Mouse (Mus musculus) hindbrain, embryonic 14.5 days (tissue): ENCODE measurements around the gene Ubxn11. TPM values are rescaled to one million over a fixed set of nuclear protein-coding genes. Genes with fewer than 3 reads are reported as not detected.

Source experiments
- ATAC-seq: fragments of 200-750 bp; cut with Nextera tagmentation; 2 replicates; pipeline ENCODE4 v1.8.0; 2017; ENCODE audit warnings: moderate number of reproducible peaks, mild to moderate bottlenecking, moderate TSS enrichment, moderate library complexity; ENCODE audit not compliant: low FRiP score
- DNase-seq: peaks from one replicate; pipeline ENCODE4 v3.0.0-alpha.2; 2015; ENCODE audit warnings: low spot score
- H3K27ac ChIP-seq: fragments of 300-500 bp; sonication (generic); 2 replicates; pipeline ENCODE4 v1.5.1; 2014; ENCODE audit warnings: mild to moderate bottlenecking, moderate library complexity
- H3K27me3 ChIP-seq: fragments of 300-500 bp; sonication (generic); 2 replicates; pipeline ENCODE4 v1.6.1; 2014; ENCODE audit warnings: mild to moderate bottlenecking, low read length, mixed read lengths; ENCODE audit not compliant: control insufficient read depth, insufficient read depth
- H3K36me3 ChIP-seq: fragments of 300-500 bp; sonication (generic); replicated peaks from 2 replicates; pipeline ENCODE4 v1.6.1; 2014; ENCODE audit not compliant: control insufficient read depth, insufficient read depth
- H3K4me1 ChIP-seq: fragments of 300-500 bp; sonication (generic); replicated peaks from 2 replicates; pipeline ENCODE4 v1.6.1; 2014; ENCODE audit warnings: antibody characterized with exemption, low read length, mixed read lengths; ENCODE audit not compliant: control insufficient read depth, insufficient read depth
- H3K4me2 ChIP-seq: fragments of 300-500 bp; sonication (generic); replicated peaks from 2 replicates; pipeline ENCODE4 v1.6.1; 2014; ENCODE audit warnings: mild to moderate bottlenecking, moderate library complexity
- H3K4me3 ChIP-seq: fragments of 300-500 bp; sonication (generic); replicated peaks from 2 replicates; pipeline ENCODE4 v1.5.1; 2014; ENCODE audit warnings: mild to moderate bottlenecking, low read length
- H3K9ac ChIP-seq: fragments of 300-500 bp; sonication (generic); 2 replicates; pipeline ENCODE4 v1.6.1; 2014
- H3K9me3 ChIP-seq: fragments of 300-500 bp; sonication (generic); 2 replicates; pipeline ENCODE4 v1.6.1; 2016; ENCODE audit warnings: low read length; ENCODE audit not compliant: control insufficient read depth
- WGBS: fragments of 180-500 bp; shearing (Covaris S2); extraction: QIAGEN DNeasy Blood & Tissue Kit; methylation state at CpG from one replicate; pipeline ENCODE4 v1.1.7; 2014; 5-methylcytosine and 5-hydroxymethylcytosine counted together
- polyA plus RNA-seq: library from polyadenylated mRNA; unstranded; fragments of >200 nt; fragmentation: Nextera tagmentation; extraction: Ambion mirVana; gene quantifications from 2 replicates; pipeline ENCODE4 v1.2.1, GENCODE M21; 2014

Ubxn11 gene
- polyA plus RNA-seq, 1 experiment from 2014 or later: 22.2 TPM

- Histone ChIP-seq H3K4me2 (no peak overlapping the region), H3K4me3 (no peak overlapping the region), H3K36me3 (no peaks in the 10 kb centered on the region), H3K9ac (no peak overlapping the region), H3K9me3 (no peaks in the 10 kb centered on the region), H3K4me1 (0 out of 2 replicates have a peak, but pooled peaks cover 4% of the 10 kb centered on the region), H3K27ac (no peak overlapping the region), H3K27me3 (no peaks in the 10 kb centered on the region)
- no peak for DNase-seq
- ATAC-seq: no peak
- WGBS: 84% methylated on average over 4 of the region's 4 CpGs
Observed at GRCm38 (mm10) chr4:134120916-134121315, 18.5 kb downstream of the Ubxn11 start.

- Histone ChIP-seq H3K9ac (no peak overlapping the region), H3K27ac (no peak overlapping the region), H3K36me3 (no peaks in the 10 kb centered on the region), H3K4me3 (no peak overlapping the region), H3K4me2 (no peak overlapping the region), H3K27me3 (no peaks in the 10 kb centered on the region), H3K9me3 (no peaks in the 10 kb centered on the region), H3K4me1 (0 out of 2 replicates have a peak, but pooled peaks cover 4% of the 10 kb centered on the region)
- WGBS: 47% methylated on average over 4 of the region's 4 CpGs
- DNase-seq: no peak
- ATAC-seq: no peak
Observed at GRCm38 (mm10) chr4:134121571-134121970, 19.2 kb downstream of the Ubxn11 start.

GRCm38 (mm10) chr4:134122281-134122680 is 19.9 kb downstream of the Ubxn11 start:
- H3K27ac ChIP-seq: no peak overlapping the region
- H3K36me3 ChIP-seq: no peaks in the 10 kb centered on the region
- WGBS: 42% methylated on average over 3 of the region's 3 CpGs
- no peak overlapping the region for H3K4me3 ChIP-seq
- no peak for DNase-seq
- H3K9ac ChIP-seq: no peak overlapping the region
- peaks cover 10% of the 10 kb centered on the region for H3K4me1 ChIP-seq
- ATAC-seq: no peak
- H3K4me2 ChIP-seq: no peak overlapping the region
- no peaks in the 10 kb centered on the region for H3K9me3 ChIP-seq
- H3K27me3 ChIP-seq: no peaks in the 10 kb centered on the region

GRCm38 (mm10) chr4:134123147-134123546 is 20.8 kb downstream of the Ubxn11 start:
- Histone ChIP-seq H3K4me1 (peaks cover 18% of the 10 kb centered on the region), H3K36me3 (no peaks in the 10 kb centered on the region), H3K9me3 (no peaks in the 10 kb centered on the region), H3K9ac (no peak overlapping the region), H3K4me2 (no peak overlapping the region), H3K27me3 (no peaks in the 10 kb centered on the region), H3K4me3 (no peak overlapping the region), H3K27ac (no peak overlapping the region)
- ATAC-seq (no peak), DNase-seq (no peak)
- WGBS: 89% methylated on average over 6 of the region's 6 CpGs

- 28% methylated on average over 17 of the region's 17 CpGs for WGBS
- Histone ChIP-seq H3K4me3 (no peak overlapping the region), H3K9me3 (no peaks in the 10 kb centered on the region), H3K4me2 (no peak overlapping the region), H3K36me3 (no peaks in the 10 kb centered on the region), H3K27ac (no peak overlapping the region), H3K27me3 (no peaks in the 10 kb centered on the region), H3K4me1 (peaks cover 18% of the 10 kb centered on the region), H3K9ac (no peak overlapping the region)
- DNase-seq: peak; percentile 72
- no peak for ATAC-seq
Observed at GRCm38 (mm10) chr4:134123680-134124551, 21.5 kb downstream of the Ubxn11 start.

- Histone ChIP-seq H3K4me1 (peaks cover 18% of the 10 kb centered on the region), H3K4me2 (no peak overlapping the region), H3K4me3 (no peak overlapping the region), H3K9ac (no peak overlapping the region), H3K9me3 (no peaks in the 10 kb centered on the region), H3K36me3 (0 out of 2 replicates have a peak, but pooled peaks cover 2% of the 10 kb centered on the region), H3K27me3 (no peaks in the 10 kb centered on the region), H3K27ac (no peak overlapping the region)
- DNase-seq (no peak), ATAC-seq (no peak)
- 87% methylated on average over 15 of the region's 15 CpGs for WGBS
Observed at GRCm38 (mm10) chr4:134125383-134126060, 23.2 kb downstream of the Ubxn11 start.

GRCm38 (mm10) chr4:134126300-134127120 is 24.1 kb downstream of the Ubxn11 start:
- Histone ChIP-seq H3K27ac (no peak overlapping the region), H3K4me3 (no peak overlapping the region), H3K36me3 (peaks cover 11% of the 10 kb centered on the region), H3K9ac (peak overlapping the region; percentile 84), H3K9me3 (no peaks in the 10 kb centered on the region), H3K4me1 (peaks cover 18% of the 10 kb centered on the region), H3K27me3 (no peaks in the 10 kb centered on the region), H3K4me2 (no peak overlapping the region)
- no peak for DNase-seq
- 89% methylated on average over 21 of the region's 21 CpGs for WGBS
- ATAC-seq: no peak

- DNase-seq (no peak), ATAC-seq (no peak)
- Histone ChIP-seq H3K4me3 (0 out of 2 replicates have a peak overlapping the region, but pooled peaks have one; percentile 71), H3K4me2 (peak overlapping the region; percentile 71), H3K27me3 (no peaks in the 10 kb centered on the region), H3K27ac (no peak overlapping the region), H3K36me3 (peaks cover 13% of the 10 kb centered on the region), H3K9ac (peak overlapping the region; percentile 84), H3K4me1 (peaks cover 18% of the 10 kb centered on the region), H3K9me3 (no peaks in the 10 kb centered on the region)
- WGBS: 92% methylated on average over 7 of the region's 7 CpGs
Observed at GRCm38 (mm10) chr4:134127121-134127455, 24.7 kb downstream of the Ubxn11 start.

- no peak for DNase-seq
- H3K4me3 ChIP-seq: peak overlapping the region; percentile 71
- H3K27ac ChIP-seq: no peak overlapping the region
- ATAC-seq: no peak
- peak overlapping the region; percentile 71 for H3K4me2 ChIP-seq
- peaks cover 13% of the 10 kb centered on the region for H3K36me3 ChIP-seq
- H3K9ac ChIP-seq: peak overlapping the region; percentile 84
- WGBS: 63% methylated on average over 8 of the region's 8 CpGs
- peaks cover 18% of the 10 kb centered on the region for H3K4me1 ChIP-seq
- no peaks in the 10 kb centered on the region for H3K27me3 ChIP-seq
- H3K9me3 ChIP-seq: no peaks in the 10 kb centered on the region
Observed at GRCm38 (mm10) chr4:134127793-134128192, 25.4 kb downstream of the Ubxn11 start.
